Mouse (Mus musculus) ES-Bruce4 (cell line): Measurements from ENCODE around the gene Vsig2. TPM values are rescaled to one million over a fixed set of nuclear protein-coding genes. Genes with fewer than 3 reads are reported as not detected.
A peak's percentile ranks its signal among the peaks of the same experiment; 100 is the strongest.

Source experiments
- H3K27ac ChIP-seq: 2 replicates; pipeline ENCODE4 v1.5.1; 2012; ENCODE audit warnings: low read length, inconsistent platforms; ENCODE audit not compliant: insufficient read depth
- H3K27me3 ChIP-seq: 2 replicates; pipeline ENCODE4 v1.6.1; 2012; ENCODE audit warnings: mild to moderate bottlenecking, low read length, inconsistent platforms; ENCODE audit not compliant: control insufficient read depth, poor library complexity, insufficient read depth, severe bottlenecking
- H3K36me3 ChIP-seq: 2 replicates; pipeline ENCODE4 v1.6.1; 2012; ENCODE audit warnings: inconsistent platforms, mild to moderate bottlenecking, low read length, moderate library complexity; ENCODE audit not compliant: control insufficient read depth, poor library complexity, insufficient read depth, severe bottlenecking
- H3K4me1 ChIP-seq: one replicate; pipeline ENCODE4 v1.8.1; 2011; ENCODE audit warnings: low read length; ENCODE audit not compliant: control insufficient read depth, insufficient read depth
- H3K4me3 ChIP-seq: 2 replicates; pipeline ENCODE4 v1.5.1; 2011; ENCODE audit warnings: low read depth, mild to moderate bottlenecking, low read length
- H3K9ac ChIP-seq: 2 replicates; pipeline ENCODE4 v1.6.1; 2012; ENCODE audit warnings: low read depth, mild to moderate bottlenecking, inconsistent platforms; ENCODE audit not compliant: poor library complexity, severe bottlenecking
- H3K9me3 ChIP-seq: replicated peaks from 2 replicates; pipeline ENCODE4 v1.6.1; 2012; ENCODE audit warnings: mild to moderate bottlenecking, low read length, inconsistent platforms; ENCODE audit not compliant: control insufficient read depth, poor library complexity, insufficient read depth, severe bottlenecking
- CTCF ChIP-seq: IDR thresholded peaks from one replicate; pipeline ENCODE4 v1.8.1; 2011; ENCODE audit warnings: low read depth, low read length
- EP300 ChIP-seq: IDR thresholded peaks from 2 replicates; pipeline ENCODE4 v1.6.1; 2011; ENCODE audit warnings: low read depth, low read length; ENCODE audit not compliant: insufficient read depth
- POLR2A ChIP-seq: IDR thresholded peaks from one replicate; pipeline ENCODE4 v1.8.1; 2011; ENCODE audit warnings: low read length; ENCODE audit not compliant: insufficient read depth
- polyA plus RNA-seq: library from polyadenylated mRNA; stranded (reverse); fragments of >200 nt; gene quantifications from 2 replicates; pipeline ENCODE4 v1.2.4, GENCODE M21; 2011; ENCODE audit warnings: low read depth; ENCODE audit not compliant: missing spikeins, insufficient read depth, insufficient read length

Gene Vsig2
- polyA plus RNA-seq, 1 experiment: not detected

GRCm38 (mm10) chr9:37545166-37545610 is 6.1 kb downstream of the Vsig2 start:
- Histone ChIP-seq H3K9ac (peak overlapping the region; percentile 10), H3K36me3 (no peaks in the 10 kb centered on the region), H3K9me3 (no peaks in the 10 kb centered on the region), H3K4me1 (peaks cover 8% of the 10 kb centered on the region), H3K27me3 (no peaks in the 10 kb centered on the region), H3K27ac (peak overlapping the region; percentile 68), H3K4me3 (peak overlapping the region; percentile 52)
- TF ChIP-seq EP300 (0 out of 2 replicates have a peak, but pooled peaks have one; percentile 23), POLR2A (no peak)

- Histone ChIP-seq H3K27ac (peak overlapping the region; percentile 9; the same call in 1 of the 2 replicates), H3K36me3 (no peaks in the 10 kb centered on the region), H3K9ac (peak overlapping the region; percentile 10), H3K4me3 (peak overlapping the region; percentile 52), H3K27me3 (no peaks in the 10 kb centered on the region), H3K9me3 (no peaks in the 10 kb centered on the region), H3K4me1 (peaks cover 8% of the 10 kb centered on the region)
- TF ChIP-seq CTCF: no peak
- no peak for TF ChIP-seq EP300
- TF ChIP-seq POLR2A: no peak
Observed at GRCm38 (mm10) chr9:37545847-37546452, 6.9 kb downstream of the Vsig2 start.

GRCm38 (mm10) chr9:37546889-37547288 is 7.8 kb downstream of the Vsig2 start:
- no peak overlapping the region for H3K9ac ChIP-seq
- no peaks in the 10 kb centered on the region for H3K9me3 ChIP-seq
- H3K4me3 ChIP-seq: no peak overlapping the region
- H3K36me3 ChIP-seq: no peaks in the 10 kb centered on the region
- H3K4me1 ChIP-seq: peaks cover 8% of the 10 kb centered on the region
- no peaks in the 10 kb centered on the region; the same call in 1 of the 2 replicates for H3K27me3 ChIP-seq
- H3K27ac ChIP-seq: no peak overlapping the region
- TF ChIP-seq EP300: no peak
- TF ChIP-seq CTCF: no peak
- no peak for TF ChIP-seq POLR2A

GRCm38 (mm10) chr9:37550435-37550834 is 11.4 kb downstream of the Vsig2 start:
- H3K27me3 ChIP-seq: no peaks in the 10 kb centered on the region; the same call in 1 of the 2 replicates
- no peaks in the 10 kb centered on the region for H3K36me3 ChIP-seq
- no peak overlapping the region for H3K4me3 ChIP-seq
- H3K4me1 ChIP-seq: no peaks in the 10 kb centered on the region
- H3K27ac ChIP-seq: no peak overlapping the region
- no peaks in the 10 kb centered on the region for H3K9me3 ChIP-seq
- TF ChIP-seq EP300: no peak
- TF ChIP-seq POLR2A: no peak
- TF ChIP-seq CTCF: no peak
- H3K9ac ChIP-seq: no peak overlapping the region

DNA sequence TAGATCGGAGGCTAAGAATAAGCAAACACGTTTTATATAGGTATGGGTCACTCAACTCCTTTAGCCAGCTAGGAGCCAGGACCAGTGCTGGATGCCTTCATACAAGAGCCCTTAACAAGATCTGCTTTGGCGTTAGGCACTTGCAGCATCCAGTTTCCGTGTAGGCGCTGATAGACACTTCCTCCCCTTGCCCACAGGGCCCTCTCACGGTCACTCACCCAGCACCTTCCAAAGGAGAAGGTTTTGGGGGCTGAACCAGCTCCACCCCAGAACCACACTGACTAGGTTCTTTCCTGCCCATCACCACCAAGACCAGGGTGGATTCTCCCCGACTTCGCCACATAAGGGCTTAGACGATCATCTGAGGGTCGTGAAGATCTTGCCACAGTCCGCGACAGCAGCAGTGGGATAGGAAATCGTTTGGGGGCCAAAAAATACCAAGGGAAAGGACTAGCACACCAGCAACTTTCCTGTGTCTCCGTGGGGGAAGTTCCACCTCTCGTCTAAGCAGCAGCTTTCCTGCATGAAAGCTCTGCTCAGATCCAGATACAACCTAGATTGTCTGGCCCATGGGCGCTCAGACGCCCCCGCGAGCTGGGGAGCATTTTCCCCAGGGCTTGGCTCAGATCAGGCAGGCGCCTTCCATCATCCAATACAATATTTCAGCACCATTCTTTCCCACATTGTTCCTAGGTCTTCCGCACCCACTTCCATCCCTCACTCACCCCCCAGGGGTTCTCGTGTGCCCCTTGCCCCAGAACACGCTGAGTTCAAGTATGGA is 12.9 kb downstream of the Vsig2 start:
- Histone ChIP-seq H3K27ac (no peak overlapping the region), H3K27me3 (no peaks in the 10 kb centered on the region; the same call in 1 of the 2 replicates), H3K9me3 (no peaks in the 10 kb centered on the region), H3K36me3 (no peaks in the 10 kb centered on the region), H3K4me1 (no peaks in the 10 kb centered on the region), H3K9ac (peak overlapping the region; percentile 1; the same call in 1 of the 2 replicates), H3K4me3 (peak overlapping the region; percentile 70)
- TF ChIP-seq CTCF: no peak
- TF ChIP-seq POLR2A: no peak
- no peak for TF ChIP-seq EP300
